Comparison of ENCODE assay signal across 22 mouse cellular contexts in genomic region chr1:124409781-124410180, GRCm38 (mm10).
DNase-seq lines count a peak whose midpoint lies in the region; ATAC-seq lines count a peak whose summit lies in the region.
"Had no signal": no experiment of that assay in that cellular context is flagged by ENCODE, and none has a peak within 500 bp of the region (broad histone marks: within the 10 kb centered on the region; RNA-seq: fewer than 3 reads in every experiment).

No protein-coding gene starts in this region.

- 55% methylated on average over 3 of the region's 3 CpGs for WGBS in forebrain, embryonic 14.5 days
- WGBS in forebrain, embryonic 16.5 days, result 37% methylated on average over 3 of the region's 3 CpGs
- WGBS in midbrain, embryonic 14.5 days, result 47% methylated on average over 3 of the region's 3 CpGs
- 35% methylated on average over 3 of the region's 3 CpGs for WGBS in midbrain, embryonic 15.5 days

- no peak overlapping the region for H3K4me3 ChIP-seq in forebrain, embryonic 14.5 days (ENCODE audit: low read depth, low read length)
- H3K4me3 ChIP-seq in forebrain, embryonic 16.5 days (replicated peaks; ENCODE audit: low read length), result no peak overlapping the region
- no peak overlapping the region for H3K4me3 ChIP-seq in midbrain, embryonic 14.5 days (replicated peaks; ENCODE audit: low read depth, low read length)
- no peak overlapping the region for H3K4me3 ChIP-seq in midbrain, embryonic 15.5 days
- H3K4me3 ChIP-seq: embryonic facial prominence, embryonic 15.5 days; erythroblast, embryonic 14.5 days; gastrocnemius, adult 2 months; heart, embryonic 13.5 days; hindbrain, embryonic 15.5 days had no signal

- H3K4me1 ChIP-seq in forebrain, embryonic 14.5 days (ENCODE audit: control insufficient read depth, insufficient read depth, low read length), result no peaks in the 10 kb centered on the region
- H3K4me1 ChIP-seq in forebrain, embryonic 16.5 days (replicated peaks; ENCODE audit: control insufficient read depth, insufficient read depth, low read length), result no peaks in the 10 kb centered on the region
- no peaks in the 10 kb centered on the region for H3K4me1 ChIP-seq in midbrain, embryonic 14.5 days (ENCODE audit: control insufficient read depth, insufficient read depth, low read length)
- no peaks in the 10 kb centered on the region for H3K4me1 ChIP-seq in midbrain, embryonic 15.5 days
- H3K4me1 ChIP-seq: embryonic facial prominence, embryonic 15.5 days; heart, embryonic 13.5 days; hindbrain, embryonic 15.5 days had no signal

- peak; percentile 8 to 9 for DNase-seq in cerebellum, postnatal 10 days
- peak; percentile 27 for DNase-seq in forebrain, embryonic 14.5 days (ENCODE audit: low spot score)
- peak; percentile 31 for DNase-seq in midbrain, embryonic 14.5 days
- no peak for DNase-seq in c-Kit-positive CD71-positive TER-119-positive erythroid progenitor cells, embryonic 14.5 days (ENCODE audit: low spot score)
- DNase-seq: adrenal gland, postnatal 10 days; B cell, adult 2 months; cerebellum, adult 11-12 months; cerebellum, adult 9-10 months; embryo, embryonic 11 days; gastrocnemius, adult 2 months; gastrocnemius, postnatal 25 days; heart, postnatal 36 days had no signal

- H3K27ac ChIP-seq in forebrain, embryonic 14.5 days (ENCODE audit: low read depth, low read length), result no peak overlapping the region
- H3K27ac ChIP-seq in forebrain, embryonic 16.5 days (ENCODE audit: low read length), result no peak overlapping the region
- no peak overlapping the region for H3K27ac ChIP-seq in midbrain, embryonic 14.5 days (replicated peaks; ENCODE audit: low read depth, low read length)
- no peak overlapping the region for H3K27ac ChIP-seq in midbrain, embryonic 15.5 days
- H3K27ac ChIP-seq: embryonic facial prominence, embryonic 15.5 days; gastrocnemius, adult 2 months; heart, embryonic 13.5 days; hindbrain, embryonic 15.5 days had no signal

- H3K9ac ChIP-seq in forebrain, embryonic 14.5 days (ENCODE audit: low read length), result no peak overlapping the region
- H3K9ac ChIP-seq in forebrain, embryonic 16.5 days (replicated peaks; ENCODE audit: low read depth, low read length), result no peak overlapping the region
- no peak overlapping the region for H3K9ac ChIP-seq in midbrain, embryonic 14.5 days (replicated peaks; ENCODE audit: low read length)
- H3K9ac ChIP-seq in midbrain, embryonic 15.5 days, result no peak overlapping the region
- H3K9ac ChIP-seq: embryonic facial prominence, embryonic 15.5 days; heart, embryonic 13.5 days; hindbrain, embryonic 15.5 days had no signal

- no peak for ATAC-seq in cerebellum, adult (ENCODE audit: insufficient number of reproducible peaks, low FRiP score, low TSS enrichment)
- ATAC-seq in forebrain, embryonic 14.5 days, result no peak; the same call in 1 of the 2 replicates
- no peak for ATAC-seq in forebrain, embryonic 16.5 days
- no peak for ATAC-seq in midbrain, embryonic 14.5 days (ENCODE audit: low FRiP score, low TSS enrichment)
- ATAC-seq in midbrain, embryonic 15.5 days (replicated peaks), result no peak
- ATAC-seq: CD4-positive, CD25-positive, alpha-beta regulatory T cell, adult 4 months; intestine, embryonic 16.5 days had no signal

- no peaks in the 10 kb centered on the region for H3K9me3 ChIP-seq in forebrain, embryonic 14.5 days (replicated peaks; ENCODE audit: control insufficient read depth, low read length)
- H3K9me3 ChIP-seq in forebrain, embryonic 16.5 days (ENCODE audit: control insufficient read depth, low read length), result no peaks in the 10 kb centered on the region
- H3K9me3 ChIP-seq in midbrain, embryonic 14.5 days (ENCODE audit: control insufficient read depth, low read length), result no peaks in the 10 kb centered on the region
- H3K9me3 ChIP-seq in midbrain, embryonic 15.5 days, result no peaks in the 10 kb centered on the region
- H3K9me3 ChIP-seq: embryonic facial prominence, embryonic 15.5 days; heart, embryonic 13.5 days; hindbrain, embryonic 15.5 days had no signal

- no peaks in the 10 kb centered on the region for H3K27me3 ChIP-seq in forebrain, embryonic 14.5 days (replicated peaks; ENCODE audit: control insufficient read depth, insufficient read depth, low read length)
- H3K27me3 ChIP-seq in forebrain, embryonic 16.5 days (replicated peaks; ENCODE audit: control insufficient read depth, insufficient read depth, low read length), result no peaks in the 10 kb centered on the region
- H3K27me3 ChIP-seq in midbrain, embryonic 14.5 days (ENCODE audit: control insufficient read depth, insufficient read depth, low read length), result no peaks in the 10 kb centered on the region
- H3K27me3 ChIP-seq in midbrain, embryonic 15.5 days (replicated peaks), result no peaks in the 10 kb centered on the region
- H3K27me3 ChIP-seq: embryonic facial prominence, embryonic 15.5 days; heart, embryonic 13.5 days; hindbrain, embryonic 15.5 days had no signal

- no peaks in the 10 kb centered on the region for H3K36me3 ChIP-seq in forebrain, embryonic 14.5 days (ENCODE audit: control insufficient read depth, insufficient read depth, low read length)
- H3K36me3 ChIP-seq in forebrain, embryonic 16.5 days (ENCODE audit: control insufficient read depth, insufficient read depth), result no peaks in the 10 kb centered on the region
- no peaks in the 10 kb centered on the region for H3K36me3 ChIP-seq in midbrain, embryonic 14.5 days (ENCODE audit: control insufficient read depth, insufficient read depth, low read length)
- H3K36me3 ChIP-seq in midbrain, embryonic 15.5 days (replicated peaks), result no peaks in the 10 kb centered on the region
- H3K36me3 ChIP-seq: embryonic facial prominence, embryonic 15.5 days; G1E; heart, embryonic 13.5 days; hindbrain, embryonic 15.5 days had no signal

- H3K4me2 ChIP-seq in forebrain, embryonic 14.5 days (ENCODE audit: low read length), result no peak overlapping the region
- no peak overlapping the region for H3K4me2 ChIP-seq in forebrain, embryonic 16.5 days (ENCODE audit: low read length)
- no peak overlapping the region for H3K4me2 ChIP-seq in midbrain, embryonic 14.5 days (ENCODE audit: low read length)
- H3K4me2 ChIP-seq in midbrain, embryonic 15.5 days, result no peak overlapping the region
- H3K4me2 ChIP-seq: embryonic facial prominence, embryonic 15.5 days; heart, embryonic 13.5 days; hindbrain, embryonic 15.5 days had no signal
